Mouse (Mus musculus): ENCODE results near the gene Slc16a3. TPM values are rescaled to one million over a fixed set of nuclear protein-coding genes. Genes with fewer than 3 reads are reported as not detected.

Gene Slc16a3
- polyA plus RNA-seq, 1 experiment from 2014 or later = 34.2 TPM

DNA sequence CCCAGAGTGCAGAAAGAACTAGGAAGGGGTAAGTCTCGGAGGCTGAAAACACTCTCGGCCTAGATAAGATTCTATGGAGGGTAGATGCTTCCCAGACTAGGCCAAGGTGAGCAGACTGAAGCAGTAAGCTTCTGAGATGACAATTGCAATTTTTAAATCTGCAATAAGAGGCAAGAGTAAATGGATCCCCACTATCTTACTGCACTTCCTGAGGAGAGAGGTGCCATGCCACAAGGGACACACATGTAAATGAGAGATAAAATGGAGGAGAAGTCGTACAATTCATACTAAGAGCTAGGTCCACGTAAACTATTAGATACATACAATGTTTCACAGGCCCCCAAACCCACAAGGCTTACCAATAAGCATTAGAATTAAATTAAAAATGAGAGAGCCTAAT lies 19.8 kb upstream of the Slc16a3 start:
- no peak for ATAC-seq (ENCODE audit: low FRiP score)
- no peak overlapping the region for H3K4me3 ChIP-seq (replicated peaks)
- peaks cover 8% of the 10 kb centered on the region for H3K4me1 ChIP-seq
- WGBS = 92% methylated on average over 4 of the region's 4 CpGs
- peaks cover 20% of the 10 kb centered on the region for H3K36me3 ChIP-seq (replicated peaks)
- H3K27ac ChIP-seq = no peak overlapping the region
- no peak overlapping the region for H3K9ac ChIP-seq
- no peaks in the 10 kb centered on the region for H3K27me3 ChIP-seq
- no peaks in the 10 kb centered on the region for H3K9me3 ChIP-seq
- no peak overlapping the region for H3K4me2 ChIP-seq

DNA sequence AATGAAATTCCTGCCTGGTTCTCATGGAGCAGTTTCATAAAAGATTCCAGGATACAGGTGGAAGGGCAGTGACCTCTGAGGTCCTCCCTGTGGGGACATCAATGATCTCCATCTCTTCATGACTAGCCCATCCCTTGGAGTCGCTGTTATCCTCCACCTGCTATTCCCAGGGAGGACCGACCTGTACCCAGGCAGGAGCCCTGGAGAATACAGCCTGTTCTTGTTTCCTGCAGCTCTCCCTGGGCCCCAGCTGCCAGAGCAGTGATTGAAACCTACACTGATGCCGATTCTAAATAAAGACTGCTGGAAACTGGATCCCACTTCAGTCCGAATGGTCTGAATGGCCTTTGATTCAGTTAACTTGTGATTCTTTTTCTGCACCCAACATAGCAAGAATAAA lies 16.8 kb upstream of the Slc16a3 start:
- peaks cover 8% of the 10 kb centered on the region for H3K4me1 ChIP-seq
- H3K27ac ChIP-seq = no peak overlapping the region
- no peak overlapping the region for H3K9ac ChIP-seq
- no peaks in the 10 kb centered on the region for H3K27me3 ChIP-seq
- WGBS = 86% methylated on average over 4 of the region's 4 CpGs
- peaks cover under 1% of the 10 kb centered on the region; the same call in 1 of the 2 replicates for H3K36me3 ChIP-seq (replicated peaks)
- ATAC-seq (ENCODE audit: low FRiP score) = no peak
- no peak overlapping the region for H3K4me2 ChIP-seq
- H3K4me3 ChIP-seq (replicated peaks) = no peak overlapping the region
- H3K9me3 ChIP-seq = no peaks in the 10 kb centered on the region

DNA sequence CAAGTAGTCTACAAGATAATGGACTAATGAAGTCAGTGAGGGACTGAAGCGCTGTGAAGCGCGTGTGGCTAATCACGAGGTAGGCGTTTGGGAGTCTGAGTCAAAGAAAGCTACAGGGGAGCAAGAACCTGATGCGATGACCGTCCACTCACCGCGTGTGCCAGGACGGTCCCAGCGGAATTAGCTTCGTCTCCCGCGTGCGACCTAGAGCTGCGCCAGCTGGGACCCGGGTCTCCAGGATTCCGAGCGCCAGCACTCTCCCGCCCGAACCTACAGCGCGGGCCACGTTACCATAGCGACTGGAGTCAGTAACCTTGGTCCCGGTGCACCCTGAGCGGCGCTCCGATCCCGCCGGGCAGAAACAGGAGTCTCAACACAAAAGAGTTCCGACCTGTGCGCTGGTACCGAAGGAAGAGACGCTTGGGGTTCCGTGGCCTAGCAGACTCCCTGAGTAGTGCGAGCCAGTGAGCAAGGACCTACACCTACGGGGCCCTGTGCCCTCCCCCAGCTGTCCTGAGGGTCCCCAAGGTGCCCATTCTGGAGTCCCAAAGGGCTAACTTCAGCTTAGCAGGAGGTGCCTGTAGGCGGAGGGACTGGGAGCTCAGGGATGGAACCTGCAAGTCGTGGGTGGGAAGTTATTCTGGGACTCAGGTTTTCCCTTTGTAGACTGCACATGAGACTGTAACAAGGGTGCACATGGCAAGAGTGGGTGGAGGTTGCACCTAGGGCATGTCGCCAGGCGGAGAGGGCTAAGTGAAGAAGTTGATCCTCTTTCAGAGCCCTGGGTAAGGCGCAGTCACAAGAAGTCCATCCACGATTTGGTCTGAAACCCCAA lies 15.5 kb upstream of the Slc16a3 start, which contains the start of gene Ccdc57:
Ccdc57 (minus strand) TSS at position 309 of the 835 bp plus-strand sequence.
- Histone ChIP-seq H3K4me1 (peaks cover 8% of the 10 kb centered on the region), H3K36me3 (replicated peaks) (no peaks in the 10 kb centered on the region), H3K27me3 (no peaks in the 10 kb centered on the region), H3K4me3 (replicated peaks) (peak within 1 kb of the TSS; percentile 51), H3K4me2 (peak within 1 kb of the TSS; percentile 75), H3K9ac (peak within 1 kb of the TSS; percentile 71), H3K27ac (no peak within 1 kb of the TSS), H3K9me3 (no peaks in the 10 kb centered on the region)
- 10% methylated on average over 44 of the region's 44 CpGs for WGBS
- peak; percentile 92 for ATAC-seq (ENCODE audit: low FRiP score)

DNA sequence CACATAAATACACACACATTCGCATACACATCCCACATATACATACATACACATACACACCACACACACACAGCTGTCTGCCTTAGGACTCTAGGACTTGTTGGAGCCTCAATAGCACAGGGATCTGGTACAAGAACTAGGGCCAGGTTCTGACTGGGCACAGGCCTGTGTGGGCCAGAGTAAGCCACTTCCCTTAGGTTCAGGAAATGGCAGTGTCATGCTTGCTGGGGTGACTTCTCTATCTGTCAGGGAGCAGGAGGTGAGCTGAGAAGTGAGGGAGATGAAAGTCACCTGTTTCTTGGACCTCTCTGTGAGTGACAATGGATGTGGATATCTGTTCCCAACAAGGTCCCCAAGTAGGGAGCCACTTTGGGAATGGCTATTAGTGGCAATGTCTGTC lies 10.3 kb upstream of the Slc16a3 start:
- ATAC-seq (ENCODE audit: low FRiP score) = no peak
- no peak overlapping the region for H3K4me3 ChIP-seq (replicated peaks)
- no peaks in the 10 kb centered on the region for H3K9me3 ChIP-seq
- no peaks in the 10 kb centered on the region for H3K36me3 ChIP-seq (replicated peaks)
- H3K9ac ChIP-seq = no peak overlapping the region
- no peak overlapping the region for H3K27ac ChIP-seq
- H3K4me1 ChIP-seq = peaks cover 2% of the 10 kb centered on the region
- no peaks in the 10 kb centered on the region for H3K27me3 ChIP-seq
- 90% methylated on average over 1 of the region's 1 CpGs for WGBS
- H3K4me2 ChIP-seq = no peak overlapping the region

DNA sequence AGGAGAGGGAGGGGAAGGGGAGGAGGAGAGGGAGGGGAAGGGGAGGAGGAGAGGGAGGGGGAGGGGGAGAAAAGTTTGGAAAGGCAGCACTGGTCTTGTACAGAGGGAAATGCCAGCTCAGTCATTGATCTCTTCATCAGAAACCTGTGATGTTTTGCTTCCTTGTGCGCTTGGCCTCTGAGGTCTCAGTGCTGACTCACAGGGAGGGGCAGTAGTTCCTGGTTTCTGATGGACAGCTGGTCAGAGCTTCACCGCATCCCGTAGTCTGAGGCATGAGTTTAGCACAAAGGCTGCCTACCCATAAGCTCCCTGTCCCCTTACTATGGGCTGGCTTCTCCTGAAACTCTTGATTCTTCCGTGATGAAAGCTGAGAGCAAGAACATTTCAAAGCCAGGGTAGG lies 9.5 kb upstream of the Slc16a3 start:
- Histone ChIP-seq H3K36me3 (replicated peaks) (no peaks in the 10 kb centered on the region), H3K9me3 (no peaks in the 10 kb centered on the region), H3K4me3 (replicated peaks) (no peak overlapping the region), H3K27me3 (no peaks in the 10 kb centered on the region), H3K4me1 (no peaks in the 10 kb centered on the region), H3K9ac (no peak overlapping the region), H3K27ac (no peak overlapping the region), H3K4me2 (no peak overlapping the region)
- no peak for ATAC-seq (ENCODE audit: low FRiP score)
- WGBS = 44% methylated on average over 4 of the region's 4 CpGs

DNA sequence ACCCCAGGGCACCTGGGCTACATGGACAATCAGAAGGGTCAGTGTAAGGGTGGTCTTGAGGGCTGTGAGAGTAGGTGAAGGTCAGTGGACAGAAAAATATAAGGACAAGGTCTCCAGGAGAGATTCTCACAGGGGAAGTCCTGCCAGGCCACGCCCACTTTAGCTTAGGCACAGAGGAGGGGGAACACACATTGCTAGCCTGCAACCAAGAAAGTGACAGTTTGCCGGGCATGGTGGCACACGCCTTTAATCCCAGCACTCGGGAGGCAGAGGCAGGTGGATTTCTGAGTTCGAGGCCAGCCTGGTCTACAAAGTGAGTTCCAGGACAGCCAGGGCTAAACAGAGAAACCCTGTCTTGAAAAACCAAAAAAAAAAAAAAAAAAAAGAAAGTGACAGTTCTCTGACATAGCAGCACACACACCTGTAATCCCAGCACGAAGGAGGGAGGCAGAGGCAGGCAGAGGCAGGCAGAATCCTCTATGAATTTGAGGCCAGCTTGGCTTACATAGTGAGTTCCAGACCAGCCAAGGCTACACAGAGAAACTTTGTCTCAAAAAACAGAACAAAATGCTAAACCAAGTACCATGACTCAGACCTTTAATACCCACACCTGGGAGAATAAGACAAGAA lies 8.5 kb upstream of the Slc16a3 start:
- H3K36me3 ChIP-seq (replicated peaks) = no peaks in the 10 kb centered on the region
- H3K4me3 ChIP-seq (replicated peaks) = no peak overlapping the region
- H3K27me3 ChIP-seq = no peaks in the 10 kb centered on the region
- no peak overlapping the region for H3K4me2 ChIP-seq
- no peaks in the 10 kb centered on the region for H3K9me3 ChIP-seq
- no peak overlapping the region for H3K27ac ChIP-seq
- no peak overlapping the region for H3K9ac ChIP-seq
- 77% methylated on average over 6 of the region's 6 CpGs for WGBS
- no peak for ATAC-seq (ENCODE audit: low FRiP score)
- no peaks in the 10 kb centered on the region for H3K4me1 ChIP-seq

DNA sequence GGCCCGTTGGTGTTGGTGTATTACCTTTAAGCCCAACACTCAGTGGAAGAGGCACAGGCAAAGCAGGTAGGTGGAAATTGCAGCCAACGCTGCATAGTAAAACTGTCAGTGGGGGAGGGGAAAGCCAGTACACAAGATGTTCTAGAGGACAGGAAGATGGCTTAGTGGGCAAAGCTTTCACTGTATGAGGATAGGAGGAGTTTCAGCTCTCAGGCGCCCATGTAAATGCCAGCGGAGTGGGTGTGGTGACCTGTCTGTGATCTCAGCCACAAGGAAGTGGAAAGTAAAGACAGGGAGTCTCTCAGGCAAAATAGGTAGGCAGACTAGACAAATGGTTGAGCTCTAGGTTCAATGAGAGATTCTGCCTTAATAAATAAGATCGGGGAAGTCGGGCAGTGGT lies 7.3 kb upstream of the Slc16a3 start:
- Histone ChIP-seq H3K27me3 (no peaks in the 10 kb centered on the region), H3K4me2 (no peak overlapping the region), H3K9ac (no peak overlapping the region), H3K27ac (no peak overlapping the region), H3K4me1 (no peaks in the 10 kb centered on the region), H3K9me3 (no peaks in the 10 kb centered on the region), H3K4me3 (replicated peaks) (no peak overlapping the region), H3K36me3 (replicated peaks) (no peaks in the 10 kb centered on the region)
- ATAC-seq (ENCODE audit: low FRiP score) = no peak
- 91% methylated on average over 6 of the region's 6 CpGs for WGBS

DNA sequence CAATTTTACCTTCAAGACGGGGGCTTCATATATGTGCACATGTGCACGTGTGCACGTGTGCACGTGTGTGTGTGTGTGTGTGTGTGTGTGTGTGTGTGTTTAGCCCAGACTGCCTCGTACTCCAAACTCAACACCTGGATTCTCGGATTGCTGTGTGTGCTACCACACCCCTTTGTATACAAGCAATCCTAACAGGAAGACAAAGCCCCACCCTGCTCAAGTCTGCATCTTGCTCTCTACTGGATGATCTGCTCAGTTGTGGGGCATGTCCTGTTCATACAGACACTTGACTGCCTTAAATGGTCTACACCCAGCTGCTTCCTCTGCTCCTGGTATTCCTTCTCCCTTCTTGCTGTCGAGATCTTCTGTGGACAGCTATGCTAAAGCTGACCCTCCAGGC lies 3.0 kb upstream of the Slc16a3 start:
- Histone ChIP-seq H3K9me3 (no peaks in the 10 kb centered on the region), H3K4me3 (replicated peaks) (no peak overlapping the region), H3K4me2 (no peak overlapping the region), H3K27ac (no peak overlapping the region), H3K9ac (no peak overlapping the region), H3K27me3 (peaks cover 33% of the 10 kb centered on the region), H3K4me1 (peaks cover 19% of the 10 kb centered on the region), H3K36me3 (replicated peaks) (no peaks in the 10 kb centered on the region)
- no peak for ATAC-seq (ENCODE audit: low FRiP score)
- 89% methylated on average over 7 of the region's 7 CpGs for whole genome bisulfite sequencing

DNA sequence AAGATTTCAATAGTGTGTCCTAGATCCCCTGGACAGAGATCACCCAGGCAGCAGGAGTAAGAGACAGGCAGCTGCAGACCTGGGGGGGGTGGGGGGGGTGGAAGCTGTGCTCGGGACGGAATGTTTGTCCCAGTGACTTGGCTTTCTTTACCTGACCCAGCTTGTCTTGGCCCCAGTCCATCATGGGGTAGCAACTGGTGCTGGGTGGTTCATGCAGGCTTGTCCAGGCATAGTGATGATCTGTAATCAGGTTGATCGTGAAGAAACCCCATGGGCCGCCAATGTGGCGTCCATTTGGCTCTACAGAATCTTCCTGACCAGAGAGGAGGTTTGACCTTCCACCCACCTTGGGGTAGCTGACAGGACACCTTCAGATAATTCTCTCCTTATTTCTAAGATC lies 2.4 kb upstream of the Slc16a3 start:
- Histone ChIP-seq H3K27ac (no peak overlapping the region), H3K9me3 (no peaks in the 10 kb centered on the region), H3K36me3 (replicated peaks) (no peaks in the 10 kb centered on the region), H3K9ac (no peak overlapping the region), H3K4me1 (peaks cover 26% of the 10 kb centered on the region), H3K27me3 (peaks cover 37% of the 10 kb centered on the region), H3K4me3 (replicated peaks) (no peak overlapping the region), H3K4me2 (no peak overlapping the region)
- ATAC-seq (ENCODE audit: low FRiP score) = no peak
- 88% methylated on average over 5 of the region's 5 CpGs for WGBS

DNA sequence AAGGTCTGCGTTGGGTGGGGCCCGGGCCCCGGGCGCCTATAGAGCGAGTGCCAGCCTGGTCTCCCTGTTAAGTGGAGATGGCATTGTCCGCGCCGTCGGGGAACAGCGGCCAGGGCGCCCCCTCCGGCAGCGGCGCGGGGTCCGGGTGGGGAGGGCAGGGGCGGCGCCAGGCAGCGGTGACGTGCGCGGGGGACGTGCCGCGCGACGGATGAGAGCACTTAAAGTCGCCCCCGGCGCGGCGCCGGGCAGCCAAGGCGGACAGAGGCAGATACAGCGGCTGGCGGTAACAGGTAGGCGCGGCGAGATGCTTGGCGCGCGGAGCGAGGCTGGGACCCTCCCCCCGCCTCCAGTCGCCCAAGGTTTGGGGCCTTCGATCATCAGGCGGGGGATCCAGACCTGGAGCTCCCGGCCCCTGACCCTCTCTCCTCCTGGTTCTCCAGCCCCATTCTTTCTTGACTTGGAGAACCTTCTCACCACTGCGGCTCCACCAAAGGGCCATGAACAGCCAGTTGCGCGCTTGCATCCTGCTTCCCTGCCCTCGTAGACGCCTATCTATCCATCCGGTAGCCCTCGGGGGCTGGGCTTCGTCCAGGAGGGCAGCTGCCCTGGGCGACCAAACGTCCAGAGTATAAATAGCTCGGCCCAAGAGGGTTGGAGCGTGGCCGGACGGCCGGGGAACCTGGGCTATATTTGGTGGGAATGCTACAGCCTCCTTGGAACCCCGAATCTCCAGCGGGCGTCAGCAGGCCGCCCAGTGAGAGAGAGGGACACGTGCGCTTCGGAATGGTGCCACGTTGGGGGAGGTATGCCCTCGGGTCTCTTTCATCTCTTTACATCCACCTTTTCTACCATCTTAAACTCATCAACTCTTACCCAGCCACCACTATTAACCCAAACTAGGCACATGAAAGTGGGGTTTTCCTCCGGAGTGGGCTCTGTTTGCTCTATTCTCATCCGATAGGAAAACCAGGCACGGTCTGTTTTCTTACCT lies 876 bp downstream of the Slc16a3 start:
- H3K9me3 ChIP-seq = no peaks in the 10 kb centered on the region
- 0 out of 2 replicates have a peak, but pooled peaks have one; percentile 30 for ATAC-seq (ENCODE audit: low FRiP score)
- H3K27ac ChIP-seq = no peak overlapping the region
- peak overlapping the region; percentile 46 for H3K4me3 ChIP-seq (replicated peaks)
- H3K4me1 ChIP-seq = peaks cover 43% of the 10 kb centered on the region
- 1% methylated on average over 70 of the region's 75 CpGs for WGBS
- peak overlapping the region; percentile 59 for H3K4me2 ChIP-seq
- H3K27me3 ChIP-seq = peaks cover 37% of the 10 kb centered on the region
- H3K9ac ChIP-seq = peak overlapping the region; percentile 59
- 0 out of 2 replicates have a peak, but pooled peaks cover 3% of the 10 kb centered on the region for H3K36me3 ChIP-seq (replicated peaks)

DNA sequence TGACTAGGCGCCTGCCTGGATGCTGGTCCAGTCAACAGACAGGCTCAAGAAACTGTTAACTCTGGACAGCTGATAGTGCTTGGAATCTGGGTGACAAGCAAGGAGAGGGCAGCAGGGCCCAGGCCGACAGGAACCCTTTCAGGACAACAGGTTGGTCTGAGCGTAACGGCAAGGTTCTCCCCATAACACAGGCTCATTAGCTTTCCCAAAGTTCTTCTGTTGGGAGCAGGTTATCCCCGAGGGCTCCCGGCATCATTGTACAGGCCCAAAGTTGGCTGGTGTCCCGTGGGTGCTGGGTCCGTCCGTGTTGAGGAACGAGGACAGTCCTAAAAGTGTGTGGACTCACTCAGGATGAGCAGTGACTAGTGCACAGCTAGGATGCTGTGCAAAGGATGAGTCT lies 1.6 kb downstream of the Slc16a3 start:
- H3K9ac ChIP-seq = peak overlapping the region; percentile 59
- peak overlapping the region; percentile 59 for H3K4me2 ChIP-seq
- 8% methylated on average over 10 of the region's 10 CpGs for WGBS
- no peaks in the 10 kb centered on the region for H3K9me3 ChIP-seq
- ATAC-seq (ENCODE audit: low FRiP score) = no peak
- peaks cover 43% of the 10 kb centered on the region for H3K4me1 ChIP-seq
- H3K4me3 ChIP-seq (replicated peaks) = peak overlapping the region; percentile 46
- H3K27me3 ChIP-seq = peaks cover 37% of the 10 kb centered on the region
- H3K36me3 ChIP-seq (replicated peaks) = 0 out of 2 replicates have a peak, but pooled peaks cover 3% of the 10 kb centered on the region
- H3K27ac ChIP-seq = no peak overlapping the region
